Mouse (Mus musculus) brain, embryonic 18.5 days (tissue): ENCODE data around the gene Slc22a3.

Source experiments
- DNase-seq: peaks from one replicate; pipeline ENCODE4 v3.0.0-alpha.2; 2012; ENCODE audit warnings: low read depth, low spot score

Gene Slc22a3

GRCm38 (mm10) chr17:12507654-12508204, at the start of gene Slc22a3:
Slc22a3 (minus strand) TSS chr17:12507704.
- DNase-seq: no peak

DNA sequence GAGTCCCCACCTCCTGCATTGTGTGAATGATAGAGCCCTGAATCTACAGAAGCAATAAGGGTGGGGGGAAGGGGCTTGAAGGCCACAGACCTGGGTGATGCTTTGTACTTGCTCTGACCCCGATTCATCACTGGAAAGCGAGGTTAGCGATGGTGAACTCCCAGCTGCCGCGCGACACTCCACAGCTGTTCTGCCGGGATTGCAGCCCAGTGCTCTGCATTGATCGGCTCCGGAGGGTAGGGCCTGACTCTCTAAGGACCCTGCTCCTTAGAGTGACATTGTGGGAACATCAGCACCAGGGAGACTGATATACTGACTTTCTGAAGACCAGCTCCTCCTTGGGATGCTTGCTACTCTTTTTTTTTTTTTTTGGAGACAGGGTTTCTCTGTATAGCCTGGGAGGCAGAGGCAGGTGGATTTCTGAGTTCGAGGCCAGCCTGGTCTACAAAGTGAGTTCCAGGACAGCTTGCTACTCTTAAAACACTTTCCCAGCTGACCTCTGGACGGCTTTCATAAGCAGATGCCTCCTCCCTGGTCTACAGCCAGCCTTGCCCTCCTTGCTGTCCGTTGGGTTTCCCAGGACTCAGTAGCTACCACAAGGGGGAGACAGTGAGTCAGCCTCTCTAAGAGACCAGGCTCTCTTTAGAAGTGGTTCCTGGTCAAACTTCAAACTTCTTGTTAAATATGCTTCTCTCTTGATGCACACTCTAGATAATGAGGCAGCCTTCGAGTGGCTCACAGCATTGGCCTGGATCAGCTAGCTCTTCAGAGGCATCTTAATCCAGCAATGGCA, 27.0 kb upstream of the Slc22a3 start:
- no peak for DNase-seq

DNA sequence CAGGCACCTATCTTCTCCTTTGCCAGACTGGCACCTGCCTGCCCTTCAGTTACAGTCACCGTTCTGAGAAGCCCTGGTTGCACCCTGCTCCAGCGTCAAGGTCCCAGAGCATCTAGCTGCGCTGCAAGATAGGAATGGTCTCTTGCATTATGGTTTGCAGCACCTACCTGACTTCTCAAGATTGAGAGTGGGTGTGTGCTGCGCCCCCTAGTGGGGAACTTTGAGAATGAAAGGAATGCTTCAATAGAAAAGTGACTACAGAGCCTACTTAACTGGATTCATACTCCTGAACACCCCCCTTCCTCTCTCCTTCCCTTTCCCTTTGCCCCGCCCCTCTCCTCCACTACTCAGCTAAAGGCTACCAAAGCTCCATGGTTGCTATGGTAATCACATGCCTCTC, 24.6 kb upstream of the Slc22a3 start:
- DNase-seq: no peak

DNA sequence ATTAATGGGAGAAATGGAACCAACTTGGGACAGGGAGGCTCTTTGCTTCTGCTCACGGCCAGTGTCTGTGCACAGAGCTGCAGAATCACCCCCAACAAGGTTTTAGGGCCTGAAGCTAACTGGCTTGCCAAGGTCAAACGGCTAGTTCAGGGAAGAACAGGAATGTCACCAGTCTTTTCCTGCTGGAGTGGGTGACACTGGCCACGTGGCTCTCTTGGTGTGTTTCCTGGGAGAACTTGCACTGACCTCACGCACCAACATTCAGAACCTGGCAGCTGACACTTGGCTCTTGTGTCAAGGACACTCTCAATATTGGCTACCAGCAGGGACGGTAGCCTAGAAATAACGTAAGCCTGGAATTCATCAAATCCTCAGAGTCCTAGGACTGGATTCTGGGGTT, 22.6 kb upstream of the Slc22a3 start:
- no peak for DNase-seq

DNA sequence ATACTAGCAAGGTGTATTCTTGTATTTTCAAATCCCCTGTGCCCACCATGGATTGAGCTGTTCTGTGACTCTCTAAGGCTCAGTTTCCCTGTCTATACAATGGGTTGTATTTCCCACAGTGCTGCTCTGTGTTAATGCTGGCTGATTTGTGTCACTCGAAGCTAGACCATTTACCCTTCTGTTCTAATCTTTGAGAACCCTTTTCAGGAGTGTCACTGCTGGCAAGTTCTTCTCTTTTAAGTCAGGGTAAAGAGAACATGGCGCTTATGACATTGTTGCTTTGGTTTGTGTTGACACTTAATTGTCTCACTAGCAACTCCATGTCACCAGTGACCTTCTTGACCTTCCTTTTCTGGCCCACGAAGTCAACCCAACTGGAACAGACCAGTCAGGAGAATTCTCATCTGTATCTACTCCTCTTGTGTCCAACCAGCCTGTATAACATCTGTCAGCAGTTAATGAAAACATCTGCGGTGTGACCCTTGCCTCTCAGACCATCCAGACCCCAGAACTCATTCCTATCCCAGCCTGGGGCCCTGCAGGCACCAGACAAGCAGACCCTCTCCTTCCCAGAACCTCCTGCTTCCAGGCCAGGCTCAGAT, 22.0 kb upstream of the Slc22a3 start:
- no peak for DNase-seq

DNA sequence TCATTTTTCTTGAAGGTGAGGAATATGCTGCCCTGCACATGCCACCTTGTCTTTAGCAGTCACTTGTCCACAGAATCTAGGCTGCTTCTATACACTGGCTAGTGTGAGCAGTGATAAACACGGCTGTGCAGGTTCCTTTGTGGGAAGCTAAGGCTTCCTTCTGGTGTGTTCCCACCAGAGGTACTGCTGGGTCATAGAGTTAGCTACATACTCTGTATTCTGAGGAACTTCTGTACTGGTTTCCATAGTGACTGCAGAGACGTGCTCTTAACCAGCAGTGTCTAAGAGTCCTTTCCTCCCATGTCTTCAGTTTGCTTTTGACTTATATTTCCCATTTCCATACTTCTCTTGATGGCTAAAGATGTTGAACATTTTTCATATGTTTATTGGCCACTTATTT, 11.6 kb upstream of the Slc22a3 start:
- DNase-seq: no peak

GRCm38 (mm10) chr17:12518194-12518593, 10.7 kb upstream of the Slc22a3 start:
- DNase-seq: no peak

GRCm38 (mm10) chr17:12513997-12514396, 6.5 kb upstream of the Slc22a3 start:
- DNase-seq: no peak

GRCm38 (mm10) chr17:12513107-12513923, 5.8 kb upstream of the Slc22a3 start:
- DNase-seq: no peak

- DNase-seq: no peak
Observed at GRCm38 (mm10) chr17:12511193-12511592, 3.7 kb upstream of the Slc22a3 start.

DNA sequence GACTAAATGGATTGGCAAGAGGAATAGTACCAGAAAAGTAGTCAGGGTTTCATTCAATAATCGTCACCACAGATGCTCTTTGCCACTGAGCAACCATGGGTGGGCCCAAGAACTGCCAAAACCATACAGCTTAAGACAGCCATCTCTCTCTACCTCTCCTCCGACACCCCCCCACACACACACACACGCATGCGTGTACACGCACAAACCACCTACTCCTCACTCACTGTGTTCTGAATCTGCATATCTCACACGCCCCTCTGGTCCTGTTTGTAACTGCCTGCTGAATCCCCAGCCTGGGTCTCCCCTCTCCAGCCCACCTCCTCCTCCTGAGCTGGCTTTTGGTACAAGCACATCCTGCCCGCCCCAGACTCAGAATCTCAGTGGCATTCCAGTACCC, 872 bp upstream of the Slc22a3 start:
- no peak for DNase-seq

- DNase-seq: no peak
Observed at GRCm38 (mm10) chr17:12506903-12507563, 471 bp downstream of the Slc22a3 start.

- no peak for DNase-seq
Observed at GRCm38 (mm10) chr17:12505708-12506107, 1.8 kb downstream of the Slc22a3 start.

- DNase-seq: no peak
Observed at GRCm38 (mm10) chr17:12499426-12499825, 8.1 kb downstream of the Slc22a3 start.

DNA sequence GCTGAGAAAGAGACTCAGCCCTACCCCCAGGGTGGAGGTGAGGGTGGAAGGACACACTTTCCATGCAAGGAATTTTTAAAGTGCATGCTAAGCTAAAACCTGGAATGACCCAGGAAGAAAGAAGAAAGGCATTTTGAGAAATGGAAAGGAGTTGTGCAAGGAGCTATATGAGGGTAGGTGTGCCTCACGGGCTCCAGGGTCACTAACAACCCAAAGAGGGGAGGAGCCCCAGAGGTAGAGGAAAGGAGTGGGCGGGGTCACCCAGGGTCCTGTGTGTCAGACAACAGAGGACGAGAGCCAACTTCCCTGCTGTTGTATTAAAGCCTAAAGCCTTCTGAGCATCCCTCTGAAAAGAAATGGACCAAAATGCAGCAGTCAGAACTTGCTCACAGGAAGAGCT, 11.9 kb downstream of the Slc22a3 start:
- DNase-seq: no peak

DNA sequence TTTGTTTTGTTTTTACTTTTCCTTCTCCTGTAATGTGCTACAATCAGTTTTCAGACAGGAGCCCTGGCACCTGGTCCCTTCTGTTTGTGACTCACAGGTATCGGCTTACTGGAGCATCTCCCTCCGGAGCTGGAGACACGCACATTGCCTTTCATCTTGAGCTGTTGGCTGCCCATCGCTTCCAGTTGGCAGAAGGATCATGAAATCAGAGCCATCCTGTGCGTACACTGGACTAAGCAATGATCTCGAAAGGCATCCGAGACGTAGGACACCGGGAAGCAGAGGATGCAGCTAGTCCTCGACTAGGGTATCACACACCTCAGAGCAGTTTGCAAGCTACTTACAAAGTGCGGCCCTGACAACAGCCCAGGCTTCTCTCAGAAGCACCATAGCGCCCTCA, 15.9 kb downstream of the Slc22a3 start:
- no peak for DNase-seq

- no peak for DNase-seq
Observed at GRCm38 (mm10) chr17:12489888-12490287, 17.6 kb downstream of the Slc22a3 start.

DNA sequence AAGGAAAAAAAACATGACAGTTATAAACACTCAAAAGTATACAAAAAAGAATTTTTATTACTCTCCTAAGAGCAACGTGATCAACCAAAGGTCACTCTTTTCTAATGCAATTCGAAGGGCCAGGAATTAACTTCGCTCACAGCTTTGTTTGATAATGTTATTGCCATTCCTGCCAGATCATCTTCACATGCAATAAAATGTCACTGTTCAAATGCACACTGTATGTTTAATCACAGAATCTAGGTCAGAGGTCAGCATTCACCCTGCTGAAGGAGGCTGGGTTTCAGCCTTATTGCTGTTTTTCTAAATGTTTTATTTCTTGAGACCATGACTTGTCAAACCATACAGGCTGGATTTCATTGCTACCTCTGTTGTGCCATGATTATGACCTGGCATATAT, 21.8 kb downstream of the Slc22a3 start:
- no peak for DNase-seq

GRCm38 (mm10) chr17:12479416-12479815, 28.1 kb downstream of the Slc22a3 start:
- DNase-seq: no peak

DNA sequence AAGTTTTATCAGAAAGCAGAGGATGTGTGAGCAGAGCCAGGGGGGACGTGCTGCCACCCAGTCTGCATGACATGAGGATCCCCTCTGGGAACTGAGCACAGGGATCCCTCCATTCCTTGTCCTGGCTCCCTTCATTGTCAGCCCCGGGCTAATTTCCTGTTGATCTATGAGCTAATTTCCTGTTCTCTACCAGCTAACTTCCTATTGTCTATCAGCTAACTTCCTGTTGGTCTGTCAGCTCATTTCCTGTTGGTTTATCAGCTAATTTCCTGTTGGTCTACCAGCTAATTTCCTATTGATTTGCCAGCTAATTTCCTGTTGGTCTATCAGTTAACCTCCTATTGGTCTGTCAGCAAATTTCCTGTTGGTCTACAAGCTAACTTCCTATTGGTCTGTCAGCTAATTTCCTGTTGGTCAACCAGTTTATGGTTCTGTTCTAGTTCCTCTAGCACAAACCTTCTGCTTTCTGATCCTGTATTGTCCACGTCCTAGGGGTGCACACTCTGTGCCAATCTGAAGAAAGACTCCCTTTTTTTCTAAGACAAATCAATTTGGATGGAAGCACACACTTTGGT, 32.9 kb downstream of the Slc22a3 start:
- no peak for DNase-seq

DNA sequence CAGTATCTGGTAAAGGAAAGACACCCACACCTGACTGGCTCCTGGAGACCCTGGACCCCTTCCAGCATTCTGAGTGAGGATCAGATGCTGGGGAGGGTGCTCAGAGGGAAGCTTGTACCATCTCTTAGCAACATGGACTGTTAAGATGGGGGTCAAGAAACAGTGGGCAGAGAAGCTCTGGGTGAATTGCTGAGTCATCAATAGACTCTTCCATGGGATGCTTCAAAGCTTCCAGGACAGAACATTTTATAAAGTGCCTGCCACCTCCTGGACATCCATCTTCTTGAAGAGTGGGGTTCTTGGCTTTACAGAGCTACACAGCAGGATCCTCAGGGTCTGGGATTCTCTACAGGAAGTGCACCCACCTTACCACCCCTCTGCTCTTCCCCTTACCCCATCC, 35.0 kb downstream of the Slc22a3 start:
- no peak for DNase-seq
